Mouse (Mus musculus): ENCODE data around the gene Map4.

- peak; percentile 99 for TF ChIP-seq CTCF (conservative IDR thresholded peaks at IDR 0.05; ENCODE audit: insufficient read depth, insufficient read length, low read depth, low read length)
- no peak for TF ChIP-seq POLR2A (IDR thresholded peaks at IDR 0.05; ENCODE audit: low read depth, low read length)
These were observed 36.7 kb upstream of the Map4 start for GRCm38 (mm10) chr9:109894413-109895090.

Measured in kidney, adult 2 months (tissue).